Mouse (Mus musculus) forebrain, postnatal 0 days (tissue): ENCODE results near the gene Cinp. TPM values are rescaled to one million over a fixed set of nuclear protein-coding genes. Genes with fewer than 3 reads are reported as not detected.

ENCODE experiments used
- ATAC-seq: fragments of 200-750 bp; cut with Nextera tagmentation; 2 replicates; pipeline ENCODE4 v1.8.0; 2017; ENCODE audit warnings: mild to moderate bottlenecking, moderate library complexity
- DNase-seq: peaks from one replicate; pipeline ENCODE4 v3.0.0-alpha.2; 2015
- H3K27ac ChIP-seq: fragments of 300-500 bp; sonication (generic); 2 replicates; pipeline ENCODE4 v1.5.1; 2014; ENCODE audit warnings: low read depth, mild to moderate bottlenecking, antibody characterized with exemption, low read length, moderate library complexity, mixed read lengths
- H3K27me3 ChIP-seq: fragments of 300-500 bp; sonication (generic); 2 replicates; pipeline ENCODE4 v1.6.1; 2014; ENCODE audit warnings: mild to moderate bottlenecking, low read length, mixed read lengths; ENCODE audit not compliant: insufficient read depth
- H3K36me3 ChIP-seq: fragments of 300-500 bp; sonication (generic); 2 replicates; pipeline ENCODE4 v1.6.1; 2014; ENCODE audit warnings: mild to moderate bottlenecking, moderate library complexity; ENCODE audit not compliant: insufficient read depth
- H3K4me1 ChIP-seq: fragments of 300-500 bp; sonication (generic); 2 replicates; pipeline ENCODE4 v1.6.1; 2014; ENCODE audit warnings: antibody characterized with exemption; ENCODE audit not compliant: insufficient read depth
- H3K4me2 ChIP-seq: fragments of 300-500 bp; sonication (generic); 2 replicates; pipeline ENCODE4 v1.6.1; 2014; ENCODE audit warnings: low read depth, mild to moderate bottlenecking, moderate library complexity
- H3K4me3 ChIP-seq: fragments of 300-500 bp; sonication (generic); 2 replicates; pipeline ENCODE4 v1.5.1; 2014; ENCODE audit warnings: low read depth, low read length, mixed read lengths
- H3K9ac ChIP-seq: fragments of 300-500 bp; sonication (generic); 2 replicates; pipeline ENCODE4 v1.6.1; 2014; ENCODE audit warnings: mild to moderate bottlenecking
- H3K9me3 ChIP-seq: fragments of 300-500 bp; sonication (generic); 2 replicates; pipeline ENCODE4 v1.6.1; 2016; ENCODE audit warnings: low read length
- CTCF ChIP-seq: sonication (generic); IDR thresholded peaks from 2 replicates; pipeline ENCODE4 v1.5.1; 2016; ENCODE audit warnings: antibody characterized with exemption, control low read depth, low read depth
- whole genome bisulfite sequencing: fragments of 180-500 bp; shearing (Covaris S2); extraction: QIAGEN DNeasy Blood & Tissue Kit; methylation state at CpG from one replicate; pipeline ENCODE4 v1.1.7; 2014; 5-methylcytosine and 5-hydroxymethylcytosine counted together
- polyA plus RNA-seq: library from polyadenylated mRNA; unstranded; fragments of >200 nt; fragmentation: Nextera tagmentation; extraction: Ambion mirVana; gene quantifications from 2 replicates; pipeline ENCODE4 v1.2.1, GENCODE M21; 2015
- total RNA-seq: library from RNA; depleted of rRNA; stranded (reverse); fragments of >200 nt; gene quantifications from 2 replicates; pipeline ENCODE4 v1.2.3, GENCODE M21; 2014

The Cinp gene
- total and polyA plus RNA-seq, 2 experiments from 2014 or later: 92.3 to 116 TPM

GRCm38 (mm10) chr12:110851414-110851813 is 37.5 kb downstream of the Cinp start:
- no peak overlapping the region for H3K27ac ChIP-seq
- peaks cover under 1% of the 10 kb centered on the region; the same call in 1 of the 2 replicates for H3K27me3 ChIP-seq
- peaks cover 5% of the 10 kb centered on the region; the same call in 1 of the 2 replicates for H3K4me1 ChIP-seq
- H3K9me3 ChIP-seq: no peaks in the 10 kb centered on the region
- 0 out of 2 replicates have a peak overlapping the region, but pooled peaks have one; percentile 79 for H3K9ac ChIP-seq
- WGBS: 82% methylated on average over 12 of the region's 12 CpGs
- no peak for TF ChIP-seq CTCF
- peaks cover 11% of the 10 kb centered on the region for H3K36me3 ChIP-seq
- no peak overlapping the region for H3K4me2 ChIP-seq
- no peak overlapping the region for H3K4me3 ChIP-seq
- DNase-seq: no peak
- ATAC-seq: no peak

DNA sequence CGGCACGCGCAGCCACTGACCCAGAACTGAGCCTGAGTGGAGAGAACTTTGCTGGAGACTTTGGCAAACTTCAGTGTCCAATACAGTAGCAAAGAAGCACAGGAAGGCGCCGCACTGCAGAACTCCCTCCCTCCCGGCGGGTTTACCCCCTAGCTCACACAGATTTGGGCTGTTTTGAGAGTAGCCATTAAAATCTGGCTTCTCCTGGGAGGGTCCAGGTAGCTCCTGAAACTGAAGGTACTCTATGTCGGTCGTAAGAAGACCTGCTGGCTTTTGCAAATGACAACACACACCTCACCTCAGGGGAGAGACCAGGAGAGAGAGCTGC is 38.1 kb downstream of the Cinp start:
- WGBS: 25% methylated on average over 9 of the region's 9 CpGs
- Histone ChIP-seq H3K4me2 (peak overlapping the region; percentile 84), H3K27ac (no peak overlapping the region; the same call in 1 of the 2 replicates), H3K9me3 (no peaks in the 10 kb centered on the region), H3K9ac (peak overlapping the region; percentile 79), H3K4me1 (peaks cover 5% of the 10 kb centered on the region; the same call in 1 of the 2 replicates), H3K36me3 (peaks cover 6% of the 10 kb centered on the region), H3K27me3 (peaks cover 5% of the 10 kb centered on the region), H3K4me3 (peak overlapping the region; percentile 87)
- no peak for DNase-seq
- ATAC-seq: no peak
- TF ChIP-seq CTCF: no peak

DNA sequence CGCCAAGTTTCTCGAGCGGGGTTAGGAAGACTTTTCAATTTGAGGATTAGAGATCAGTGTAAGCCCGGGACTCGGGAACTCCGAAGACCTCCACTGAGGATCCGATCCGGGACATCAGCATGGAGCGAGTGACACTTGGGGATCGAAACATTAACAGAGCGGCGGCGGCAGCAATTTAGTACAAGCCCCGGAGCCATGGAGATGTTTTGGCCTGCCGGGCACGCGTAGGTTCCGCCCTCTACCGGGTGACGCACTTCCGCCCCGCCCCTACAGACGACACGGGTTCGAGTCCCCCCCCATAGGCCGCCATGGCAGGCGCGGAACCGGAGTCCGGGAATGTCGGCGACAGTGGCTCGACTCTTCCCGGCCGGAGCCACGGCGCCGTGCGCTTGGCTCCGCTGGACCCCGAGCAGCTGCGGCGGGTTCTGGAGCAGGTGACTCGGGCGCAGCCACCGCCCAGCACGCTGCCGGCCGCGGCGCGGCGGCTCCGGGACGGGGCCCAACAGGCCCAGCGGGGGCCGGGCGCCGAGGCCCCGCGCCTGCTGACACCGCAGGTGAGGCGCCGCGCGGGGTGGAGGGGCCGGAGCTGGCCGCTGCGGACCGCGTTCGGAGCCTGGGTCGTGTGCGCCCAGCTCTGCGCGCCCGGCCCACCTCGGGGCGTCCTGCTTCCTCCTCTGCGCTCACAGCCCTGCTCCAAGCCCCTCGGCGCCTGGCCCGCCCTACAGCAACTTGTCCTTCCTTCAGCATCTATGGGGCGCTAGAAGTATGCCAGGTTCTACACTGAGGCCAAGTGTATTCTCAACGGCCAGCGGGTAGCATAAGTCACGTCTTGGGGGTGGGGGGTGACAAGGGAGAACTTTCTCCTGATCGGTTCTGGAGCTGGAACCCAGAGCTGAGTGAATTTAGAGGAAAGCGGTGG is 38.7 kb downstream of the Cinp start, which contains the start of gene Zfp839:
TSS of gene Zfp839 (plus strand) at position 244 of the 919 bp plus-strand sequence.
- H3K27me3 ChIP-seq: peaks cover 6% of the 10 kb centered on the region
- TF ChIP-seq CTCF: peak; percentile 20; the same call in 1 of the 2 replicates
- peak within 1 kb of the TSS; percentile 79 for H3K9ac ChIP-seq
- DNase-seq (peak; percentile 88), ATAC-seq (peak; percentile 93)
- peak within 1 kb of the TSS; percentile 87 for H3K4me3 ChIP-seq
- peak within 1 kb of the TSS; percentile 84 for H3K4me2 ChIP-seq
- under 1% methylated on average over 81 of the region's 89 CpGs for WGBS
- no peaks in the 10 kb centered on the region for H3K36me3 ChIP-seq
- H3K27ac ChIP-seq: peak within 1 kb of the TSS; percentile 57
- H3K4me1 ChIP-seq: peaks cover 5% of the 10 kb centered on the region; the same call in 1 of the 2 replicates
- no peaks in the 10 kb centered on the region for H3K9me3 ChIP-seq

DNA sequence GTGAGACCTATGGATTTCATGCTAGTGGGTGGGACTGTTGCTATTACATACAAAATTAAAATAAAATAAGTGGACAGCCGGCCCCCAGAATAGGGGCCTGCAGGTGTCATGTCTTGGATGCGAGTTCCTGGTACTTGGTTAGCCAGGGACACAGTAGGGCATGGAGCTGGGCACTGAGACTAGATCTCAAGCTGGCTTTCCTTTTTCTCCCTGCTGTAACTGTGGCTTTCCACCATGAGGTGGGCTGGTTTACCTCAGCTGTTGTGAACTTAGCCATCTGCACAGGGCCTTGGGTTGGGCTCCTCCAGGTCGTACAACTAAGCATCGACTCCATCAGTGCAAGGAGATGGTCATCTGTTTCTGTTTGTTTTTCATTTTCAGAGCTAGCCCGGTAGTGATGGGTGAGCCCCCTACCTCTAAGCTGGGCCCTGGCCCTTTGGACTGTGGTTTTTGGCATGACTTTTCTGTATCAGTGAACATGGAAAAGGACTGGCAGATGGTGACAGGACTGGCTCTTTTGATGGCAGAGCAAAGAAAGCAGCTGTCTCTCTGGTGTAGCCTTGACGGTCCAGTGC is 42.7 kb downstream of the Cinp start:
- ATAC-seq (no peak), DNase-seq (no peak)
- no peaks in the 10 kb centered on the region for H3K9me3 ChIP-seq
- no peak overlapping the region for H3K4me2 ChIP-seq
- H3K9ac ChIP-seq: no peak overlapping the region
- TF ChIP-seq CTCF: no peak
- no peaks in the 10 kb centered on the region for H3K36me3 ChIP-seq
- peaks cover 5% of the 10 kb centered on the region; the same call in 1 of the 2 replicates for H3K4me1 ChIP-seq
- no peak overlapping the region for H3K27ac ChIP-seq
- peaks cover 18% of the 10 kb centered on the region for H3K27me3 ChIP-seq
- 67% methylated on average over 6 of the region's 6 CpGs for WGBS
- H3K4me3 ChIP-seq: no peak overlapping the region

GRCm38 (mm10) chr12:110845131-110845880 is 43.6 kb downstream of the Cinp start:
- H3K4me1 ChIP-seq: no peaks in the 10 kb centered on the region
- no peaks in the 10 kb centered on the region for H3K36me3 ChIP-seq
- H3K4me2 ChIP-seq: peak overlapping the region; percentile 51
- H3K27ac ChIP-seq: peak overlapping the region; percentile 15; the same call in 1 of the 2 replicates
- no peak for TF ChIP-seq CTCF
- no peaks in the 10 kb centered on the region for H3K9me3 ChIP-seq
- peaks cover 18% of the 10 kb centered on the region for H3K27me3 ChIP-seq
- ATAC-seq: peak; percentile 53
- DNase-seq: peak; percentile 78
- H3K4me3 ChIP-seq: peak overlapping the region; percentile 37
- WGBS: under 1% methylated on average over 36 of the region's 36 CpGs
- H3K9ac ChIP-seq: 0 out of 2 replicates have a peak overlapping the region, but pooled peaks have one; percentile 1
